Mouse (Mus musculus): ENCODE data around the gene Glra2. TPM values are rescaled to one million over a fixed set of nuclear protein-coding genes. Genes with fewer than 3 reads are reported as not detected.
"Not testable (repeated sequence)": the region's sequence is repeated elsewhere in the genome, so short reads cannot be mapped to it uniquely, and the experiment has no call there.

Glra2 gene
- total RNA-seq (2021), result not detected
- long read RNA-seq, experiment 1, result 0 reads
- long read RNA-seq, experiment 2, result 0 reads

DNA sequence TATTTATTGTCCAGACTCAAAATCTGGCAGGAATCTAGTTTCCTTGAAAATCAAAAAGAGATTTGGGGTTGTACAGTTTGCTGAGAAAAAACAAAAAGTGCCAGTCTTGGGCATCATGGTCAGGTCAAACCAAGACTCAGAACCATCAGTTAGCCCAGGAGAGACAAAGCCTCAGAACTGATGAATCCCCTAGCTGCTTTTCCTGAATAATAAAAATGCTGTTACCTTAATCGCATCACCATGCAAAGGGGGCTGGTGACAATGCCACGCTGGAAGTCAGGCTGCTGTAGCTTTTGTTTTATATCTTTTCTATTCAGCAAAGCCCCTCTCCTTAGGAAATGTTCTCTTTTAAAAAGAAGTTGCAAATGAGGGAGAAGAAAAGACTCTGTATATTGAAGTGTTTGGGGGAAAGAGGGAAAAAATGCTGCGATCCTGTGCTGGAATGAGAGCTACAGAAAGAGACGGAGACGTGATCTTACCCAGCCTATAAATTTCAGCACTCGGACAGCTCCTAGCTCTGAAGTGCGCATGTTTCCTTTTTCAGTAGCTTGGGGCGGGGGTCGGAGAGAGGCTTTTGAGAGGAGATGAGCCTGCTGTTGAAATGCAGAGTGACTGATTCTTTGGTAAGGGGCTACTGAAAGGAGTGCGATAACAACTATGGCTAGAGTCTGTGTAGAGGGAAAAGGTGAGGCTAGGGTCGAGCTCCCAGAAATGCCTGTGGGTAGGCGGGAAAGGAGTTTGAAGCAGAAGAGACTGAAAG lies at the start of gene Glra2:
Gene Glra2 (minus strand): TSS at position 455 of the 760 bp plus-strand sequence.
- DNase-seq, result peak; percentile 6 to 25

- peak; percentile 54 to 71 for DNase-seq
These were observed 35.6 kb upstream of the Glra2 start for GRCm38 (mm10) chrX:165362798-165363197.

DNA sequence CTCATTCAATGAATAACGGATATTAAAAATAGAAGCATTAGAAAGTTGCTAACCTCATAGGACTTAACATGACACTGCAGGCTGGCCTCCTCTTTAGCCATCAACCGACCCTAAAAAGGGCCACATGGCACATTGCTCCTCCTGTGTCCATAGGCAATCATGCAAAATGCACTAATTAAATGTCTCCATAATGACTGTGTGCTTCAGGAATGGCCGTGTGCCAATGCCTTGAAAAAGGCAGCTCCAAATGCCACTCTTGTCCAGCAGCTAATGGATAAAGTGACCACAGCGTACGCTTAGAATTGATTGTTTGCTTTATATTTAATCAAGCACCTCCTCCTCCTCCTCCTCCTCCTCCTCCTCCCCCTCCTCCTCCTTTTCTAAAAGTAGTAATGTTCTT lies 17.4 kb upstream of the Glra2 start:
- DNase-seq, result no peak

- peak; percentile 27 to 38 for DNase-seq
These were observed 623 bp upstream of the Glra2 start for GRCm38 (mm10) chrX:165327699-165328333.

DNA sequence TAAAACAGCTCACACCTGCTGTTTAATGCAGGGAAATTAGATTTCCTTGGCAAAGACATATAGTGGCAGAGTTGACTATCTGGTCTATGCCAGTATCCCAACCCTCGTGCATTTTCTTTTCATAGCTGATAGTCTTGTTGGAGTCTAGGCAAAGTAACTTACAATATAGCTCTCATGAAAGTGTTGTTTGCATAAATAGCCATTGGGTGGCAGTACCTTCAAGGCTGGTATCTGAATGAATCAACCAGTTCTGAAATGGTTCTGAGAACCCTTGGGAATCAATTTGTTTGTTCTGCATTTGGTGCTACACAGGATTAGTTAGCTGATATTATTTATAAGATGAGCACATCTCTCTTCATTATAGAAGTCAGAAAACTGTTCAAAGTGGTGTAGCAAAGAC lies 133.6 kb downstream of the Glra2 start:
- DNase-seq, result no peak

DNA sequence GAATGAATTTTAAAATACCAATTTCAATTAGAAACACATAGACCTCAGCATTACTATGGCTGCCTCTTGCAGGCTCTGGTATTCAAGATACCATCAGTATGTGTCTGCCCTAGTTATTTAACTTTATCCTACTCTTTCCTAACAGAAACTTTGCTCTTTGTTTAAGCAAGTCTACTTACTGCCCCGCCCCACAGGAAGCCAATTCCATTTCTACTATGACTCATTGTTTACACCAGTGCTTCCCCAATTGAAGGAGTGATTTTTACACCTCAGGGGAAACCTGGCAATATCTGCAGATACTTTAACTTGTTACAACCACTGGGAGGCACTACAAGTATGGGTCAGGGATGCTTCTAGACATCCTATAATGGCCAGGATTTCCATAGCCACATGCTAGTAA lies 136.0 kb downstream of the Glra2 start:
- DNase-seq, result no peak

GRCm38 (mm10) chrX:165182948-165183347 lies 144.2 kb downstream of the Glra2 start:
- not testable (repeated sequence) for DNase-seq

DNA sequence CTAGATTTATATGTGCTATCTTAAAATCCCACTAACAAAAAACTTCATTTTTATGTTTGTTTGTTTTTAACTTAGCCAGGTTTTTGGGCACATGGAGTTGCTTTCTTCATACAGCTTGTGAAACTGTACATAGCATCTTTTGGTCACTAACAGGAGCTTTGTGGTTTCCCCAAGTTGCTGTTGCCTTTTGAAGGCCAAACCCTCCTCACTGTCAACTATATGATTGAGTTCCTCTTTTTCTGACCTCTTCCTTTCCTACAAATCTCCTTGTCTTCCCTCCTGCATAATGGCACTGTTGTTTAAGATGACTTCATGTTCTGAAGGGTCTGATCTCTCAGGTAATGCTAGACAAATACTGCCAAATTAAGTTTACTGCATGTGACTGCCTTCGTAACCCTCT lies 170.6 kb downstream of the Glra2 start:
- DNase-seq, result no peak

GRCm38 (mm10) chrX:165104171-165104570 lies 223.0 kb downstream of the Glra2 start:
- no peak for DNase-seq
